Mouse (Mus musculus) stomach, postnatal 0 days (tissue): ENCODE results near the gene Ccdc34. TPM values are rescaled to one million over a fixed set of nuclear protein-coding genes. Genes with fewer than 3 reads are reported as not detected.
A peak's percentile ranks its signal among the peaks of the same experiment; 100 is the strongest.

ENCODE experiments used
- ATAC-seq: fragments of 200-750 bp; cut with Nextera tagmentation; 2 replicates; pipeline ENCODE4 v1.8.0; 2017; ENCODE audit not compliant: low FRiP score, low TSS enrichment
- DNase-seq: peaks from one replicate; pipeline ENCODE4 v3.0.0-alpha.2; 2016; ENCODE audit warnings: low spot score
- H3K27ac ChIP-seq: fragments of 300-500 bp; sonication (generic); replicated peaks from 2 replicates; pipeline ENCODE4 v1.5.1; 2014; ENCODE audit warnings: mild to moderate bottlenecking, control low read depth
- H3K27me3 ChIP-seq: fragments of 300-500 bp; sonication (generic); 2 replicates; pipeline ENCODE4 v1.6.1; 2014; ENCODE audit warnings: low read length; ENCODE audit not compliant: control insufficient read depth, insufficient read depth
- H3K36me3 ChIP-seq: fragments of 300-500 bp; sonication (generic); 2 replicates; pipeline ENCODE4 v1.6.1; 2014; ENCODE audit warnings: low read length, mixed read lengths; ENCODE audit not compliant: control insufficient read depth, insufficient read depth
- H3K4me1 ChIP-seq: fragments of 300-500 bp; sonication (generic); replicated peaks from 2 replicates; pipeline ENCODE4 v1.6.1; 2014; ENCODE audit warnings: antibody characterized with exemption; ENCODE audit not compliant: control insufficient read depth, insufficient read depth
- H3K4me2 ChIP-seq: fragments of 300-500 bp; sonication (generic); replicated peaks from 2 replicates; pipeline ENCODE4 v1.6.1; 2014; ENCODE audit warnings: low read depth, mild to moderate bottlenecking, control low read depth, moderate library complexity
- H3K4me3 ChIP-seq: fragments of 300-500 bp; sonication (generic); 2 replicates; pipeline ENCODE4 v1.5.1; 2014; ENCODE audit warnings: low read depth, low read length, control low read depth
- H3K9ac ChIP-seq: fragments of 300-500 bp; sonication (generic); 2 replicates; pipeline ENCODE4 v1.6.1; 2014; ENCODE audit warnings: mild to moderate bottlenecking, low read length, control low read depth, mixed read lengths
- H3K9me3 ChIP-seq: fragments of 300-500 bp; sonication (generic); 2 replicates; pipeline ENCODE4 v1.6.1; 2016; ENCODE audit warnings: low read length; ENCODE audit not compliant: control insufficient read depth
- CTCF ChIP-seq: IDR thresholded peaks from 2 replicates; pipeline ENCODE4 v1.5.1; 2016; ENCODE audit warnings: antibody characterized with exemption, low read depth, mild to moderate bottlenecking, moderate library complexity
- EP300 ChIP-seq: optimal IDR thresholded peaks from 2 replicates; pipeline ENCODE3; 2016; ENCODE audit warnings: antibody characterized with exemption
- WGBS: fragments of 180-500 bp; shearing (Covaris S2); extraction: QIAGEN DNeasy Blood & Tissue Kit; methylation state at CpG from one replicate; pipeline ENCODE4 v1.1.7; 2014; 5-methylcytosine and 5-hydroxymethylcytosine counted together
- polyA plus RNA-seq: library from polyadenylated mRNA; unstranded; fragments of >200 nt; fragmentation: Nextera tagmentation; extraction: Ambion mirVana; gene quantifications from 2 replicates; pipeline ENCODE4 v1.2.1, GENCODE M21; 2015

Gene Ccdc34
- polyA plus RNA-seq, 1 experiment from 2014 or later = 18.7 TPM

DNA sequence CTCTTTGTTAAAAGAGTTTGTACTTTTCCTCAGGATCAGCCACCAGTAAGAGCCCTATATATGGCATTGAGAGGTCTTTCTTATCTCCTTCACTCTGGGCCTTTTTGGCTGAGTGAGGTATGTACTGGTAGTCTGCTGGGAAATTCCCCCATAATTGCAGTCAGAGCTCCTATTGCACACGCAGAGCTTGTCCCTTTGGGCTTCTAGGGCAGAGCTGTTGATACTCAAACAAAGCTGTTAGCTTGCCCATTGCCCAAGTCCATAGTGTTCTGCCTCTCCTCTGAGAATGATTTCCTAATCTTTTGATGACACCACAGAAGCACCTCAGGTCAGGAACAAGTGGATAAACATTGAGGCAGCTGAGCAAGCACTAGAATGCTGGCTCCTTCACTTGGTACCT lies 32.7 kb upstream of the Ccdc34 start:
- H3K4me2 ChIP-seq = no peak overlapping the region
- no peak overlapping the region for H3K9ac ChIP-seq
- H3K36me3 ChIP-seq = no peaks in the 10 kb centered on the region
- 35% methylated on average over 1 of the region's 1 CpGs for WGBS
- DNase-seq (no peak), ATAC-seq (peak; percentile 28; the same call in 1 of the 2 replicates)
- TF ChIP-seq EP300 (no peak), CTCF (no peak)
- H3K4me1 ChIP-seq = peaks cover 3% of the 10 kb centered on the region; the same call in 1 of the 2 replicates
- H3K9me3 ChIP-seq = no peaks in the 10 kb centered on the region
- H3K27me3 ChIP-seq = no peaks in the 10 kb centered on the region
- peak overlapping the region; percentile 45; the same call in 1 of the 2 replicates for H3K27ac ChIP-seq
- no peak overlapping the region for H3K4me3 ChIP-seq

GRCm38 (mm10) chr2:109985560-109985959 lies 32.1 kb upstream of the Ccdc34 start:
- Histone ChIP-seq H3K27me3 (no peaks in the 10 kb centered on the region), H3K9me3 (no peaks in the 10 kb centered on the region), H3K4me2 (no peak overlapping the region), H3K9ac (no peak overlapping the region), H3K27ac (0 out of 2 replicates have a peak overlapping the region, but pooled peaks have one; percentile 25), H3K4me1 (peaks cover 3% of the 10 kb centered on the region; the same call in 1 of the 2 replicates), H3K36me3 (no peaks in the 10 kb centered on the region), H3K4me3 (no peak overlapping the region)
- WGBS = 49% methylated on average over 9 of the region's 9 CpGs
- no peak for ATAC-seq
- no peak for TF ChIP-seq EP300
- TF ChIP-seq CTCF = no peak
- no peak for DNase-seq

DNA sequence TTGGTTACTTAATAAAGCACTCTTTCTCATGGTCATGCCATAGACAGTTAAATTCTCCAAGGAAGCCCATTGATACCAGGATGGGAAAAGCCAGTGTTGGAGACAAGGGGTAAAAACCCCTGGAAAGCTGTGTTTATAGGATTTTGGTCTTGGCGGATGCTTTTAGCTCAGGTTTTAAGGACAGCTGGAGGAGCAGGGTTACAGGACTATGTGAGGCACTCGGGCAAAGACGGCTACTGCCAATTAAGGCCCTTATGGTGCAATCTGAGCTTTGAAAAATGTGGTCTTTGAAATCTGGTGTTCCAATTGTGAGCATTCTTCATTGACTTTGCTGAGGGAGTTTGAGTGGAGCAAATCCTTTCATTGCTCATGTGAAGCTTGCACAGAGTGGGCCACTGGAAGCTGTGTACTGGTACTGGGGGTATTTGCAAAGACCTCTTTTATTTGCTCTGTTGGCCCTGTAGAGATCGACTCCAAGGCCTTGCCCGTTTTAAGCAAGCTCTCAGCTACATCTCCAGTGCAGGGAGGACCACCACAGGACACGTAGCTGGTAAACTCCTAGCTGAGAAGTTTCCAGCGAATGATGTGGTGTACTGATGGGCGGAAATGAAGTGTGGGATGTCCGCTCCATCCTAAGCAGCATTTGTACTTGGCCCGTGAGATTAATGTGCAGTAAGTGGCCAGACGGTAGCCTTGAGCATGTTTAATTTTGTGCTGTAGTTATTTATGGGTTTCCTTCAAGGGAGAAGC lies 31.4 kb upstream of the Ccdc34 start:
- H3K27me3 ChIP-seq = no peaks in the 10 kb centered on the region
- 57% methylated on average over 11 of the region's 11 CpGs for WGBS
- H3K4me1 ChIP-seq = peaks cover 3% of the 10 kb centered on the region; the same call in 1 of the 2 replicates
- no peaks in the 10 kb centered on the region for H3K36me3 ChIP-seq
- H3K27ac ChIP-seq = no peak overlapping the region
- H3K9ac ChIP-seq = no peak overlapping the region
- H3K9me3 ChIP-seq = no peaks in the 10 kb centered on the region
- TF ChIP-seq EP300 (no peak), CTCF (no peak)
- DNase-seq (no peak), ATAC-seq (no peak)
- no peak overlapping the region for H3K4me2 ChIP-seq
- H3K4me3 ChIP-seq = no peak overlapping the region

- H3K9me3 ChIP-seq = no peaks in the 10 kb centered on the region
- H3K27me3 ChIP-seq = no peaks in the 10 kb centered on the region
- no peak overlapping the region for H3K9ac ChIP-seq
- no peak overlapping the region for H3K27ac ChIP-seq
- no peak overlapping the region for H3K4me3 ChIP-seq
- no peaks in the 10 kb centered on the region for H3K36me3 ChIP-seq
- no peak for DNase-seq
- no peak for ATAC-seq
- WGBS = 64% methylated on average over 5 of the region's 5 CpGs
- no peak overlapping the region for H3K4me2 ChIP-seq
- H3K4me1 ChIP-seq = peaks cover 3% of the 10 kb centered on the region; the same call in 1 of the 2 replicates
- no peak for TF ChIP-seq EP300
- TF ChIP-seq CTCF = no peak
Measured at GRCm38 (mm10) chr2:109987946-109988345, 29.7 kb upstream of the Ccdc34 start.

- no peak overlapping the region for H3K4me3 ChIP-seq
- peaks cover 3% of the 10 kb centered on the region; the same call in 1 of the 2 replicates for H3K4me1 ChIP-seq
- no peaks in the 10 kb centered on the region for H3K9me3 ChIP-seq
- H3K27me3 ChIP-seq = no peaks in the 10 kb centered on the region
- 8% methylated on average over 3 of the region's 3 CpGs for WGBS
- H3K9ac ChIP-seq = no peak overlapping the region
- no peak overlapping the region for H3K27ac ChIP-seq
- DNase-seq (no peak), ATAC-seq (no peak)
- H3K36me3 ChIP-seq = no peaks in the 10 kb centered on the region
- H3K4me2 ChIP-seq = no peak overlapping the region
- TF ChIP-seq CTCF (no peak), EP300 (no peak)
Measured at GRCm38 (mm10) chr2:109989196-109989595, 28.4 kb upstream of the Ccdc34 start.
